ENCODE assay signal across 7 mouse cellular contexts in genomic region chr6:113531840-113532404, GRCm38 (mm10). TPM values are rescaled to one million over a fixed set of nuclear protein-coding genes. Genes with fewer than 3 reads are reported as not detected.
DNase-seq lines count a peak whose midpoint lies in the region; ATAC-seq and TF ChIP-seq lines count a peak whose summit lies in the region.

No protein-coding gene starts in this region.

- no peak for TF ChIP-seq CTCF in testis, adult 2 months (IDR thresholded peaks at IDR 0.05; ENCODE audit: control insufficient read depth, insufficient read depth, insufficient replicate concordance, low read depth, low read length)
- TF ChIP-seq CTCF in embryonic fibroblast, embryonic 13.5 days (IDR thresholded peaks at IDR 0.05; ENCODE audit: borderline replicate concordance, insufficient read depth, low read length): no peak

- H3K27ac ChIP-seq in testis, adult 2 months (ENCODE audit: control insufficient read depth, insufficient read depth, low read depth, low read length): peak overlapping the region; percentile 63; the same call in 1 of the 2 replicates
- no peak overlapping the region for H3K27ac ChIP-seq in embryonic fibroblast, embryonic 13.5 days (ENCODE audit: insufficient read depth, low read length)
- peak overlapping the region; percentile 80 for H3K27ac ChIP-seq in limb, embryonic 15.5 days
- H3K27ac ChIP-seq in stomach, embryonic 16.5 days (ENCODE audit: low read length): no peak overlapping the region

- ATAC-seq in limb, embryonic 15.5 days (ENCODE audit: insufficient number of reproducible peaks, low FRiP score, low TSS enrichment, low read depth): no peak
- no peak for ATAC-seq in stomach, embryonic 16.5 days (ENCODE audit: insufficient read depth, low FRiP score)
- no peak for ATAC-seq in CD4-positive, CD25-positive, alpha-beta regulatory T cell, adult 4 months

- no peaks in the 10 kb centered on the region; the same call in 1 of the 2 replicates for H3K4me1 ChIP-seq in testis, adult 2 months (ENCODE audit: control insufficient read depth, insufficient read depth, low read length)
- H3K4me1 ChIP-seq in embryonic fibroblast, embryonic 13.5 days (ENCODE audit: control insufficient read depth, insufficient read depth, low read length): peaks cover 2% of the 10 kb centered on the region; the same call in 1 of the 2 replicates
- peaks cover 11% of the 10 kb centered on the region for H3K4me1 ChIP-seq in limb, embryonic 15.5 days
- H3K4me1 ChIP-seq in stomach, embryonic 16.5 days (ENCODE audit: control insufficient read depth, insufficient read depth, low read length): peaks cover 18% of the 10 kb centered on the region

- H3K27me3 ChIP-seq in testis, adult 2 months (ENCODE audit: control insufficient read depth, insufficient read depth, low read length): no peaks in the 10 kb centered on the region
- H3K27me3 ChIP-seq in limb, embryonic 15.5 days: no peaks in the 10 kb centered on the region
- H3K27me3 ChIP-seq in stomach, embryonic 16.5 days (ENCODE audit: control insufficient read depth, insufficient read depth, low read length): no peaks in the 10 kb centered on the region

- H3K9ac ChIP-seq in limb, embryonic 15.5 days: peak overlapping the region; percentile 75
- H3K9ac ChIP-seq in stomach, embryonic 16.5 days (ENCODE audit: low read length): peak overlapping the region; percentile 86

- H3K36me3 ChIP-seq in testis, adult 2 months (ENCODE audit: control insufficient read depth, insufficient read depth, low read length): peaks cover 2% of the 10 kb centered on the region
- H3K36me3 ChIP-seq in limb, embryonic 15.5 days: no peaks in the 10 kb centered on the region
- no peaks in the 10 kb centered on the region; the same call in 1 of the 2 replicates for H3K36me3 ChIP-seq in stomach, embryonic 16.5 days (ENCODE audit: control insufficient read depth, insufficient read depth, low read length)

- no peak for TF ChIP-seq POLR2A in testis, adult 2 months (IDR thresholded peaks at IDR 0.05; ENCODE audit: control insufficient read depth, low read depth, low read length)
- TF ChIP-seq POLR2A in embryonic fibroblast, embryonic 13.5 days (IDR thresholded peaks at IDR 0.05; ENCODE audit: low read depth, low read length): no peak

- 7% methylated on average over 7 of the region's 7 CpGs for WGBS in limb, embryonic 15.5 days
- WGBS in stomach, embryonic 16.5 days: 6% methylated on average over 7 of the region's 7 CpGs

- H3K4me2 ChIP-seq in limb, embryonic 15.5 days: peak overlapping the region; percentile 48
- H3K4me2 ChIP-seq in stomach, embryonic 16.5 days (ENCODE audit: low read depth, low read length): peak overlapping the region; percentile 68

- no peak for DNase-seq in testis, postnatal 10 days (ENCODE audit: low spot score)
- DNase-seq in frontal cortex, postnatal 14 days (ENCODE audit: low spot score in 2 of 2): no peak

- H3K4me3 ChIP-seq in testis, adult 2 months (ENCODE audit: control insufficient read depth, low read depth, low read length): peak overlapping the region; percentile 91
- peak overlapping the region; percentile 96 for H3K4me3 ChIP-seq in embryonic fibroblast, embryonic 13.5 days (ENCODE audit: insufficient read depth, low read length)
- peak overlapping the region; percentile 92 for H3K4me3 ChIP-seq in limb, embryonic 15.5 days
- peak overlapping the region; percentile 82 for H3K4me3 ChIP-seq in stomach, embryonic 16.5 days (replicated peaks; ENCODE audit: low read length)

- H3K9me3 ChIP-seq in limb, embryonic 15.5 days: no peaks in the 10 kb centered on the region
- H3K9me3 ChIP-seq in stomach, embryonic 16.5 days (replicated peaks; ENCODE audit: control insufficient read depth, low read length): no peaks in the 10 kb centered on the region

RNA-seq across cellular contexts. Expression of gene Fancd2, which starts 0.4 kb away (rescaled TPM):
- polyA plus RNA-seq in testis, adult 2 months (2012; rRNA removed): 17.7 and 19.5 TPM in 2 replicates
- polyA plus RNA-seq in embryonic fibroblast, embryonic 13.5 days (2011; ENCODE audit: insufficient read length, low read depth, missing spikeins): 9.2 and 15.6 TPM in 2 replicates
- polyA plus RNA-seq in limb, embryonic 15.5 days (2015; fragmentation: Nextera tagmentation; extraction: Ambion mirVana): 5.9 and 6.6 TPM in 2 replicates
- 7.8 and 8.8 TPM in 2 replicates for polyA plus RNA-seq in stomach, embryonic 16.5 days (2015; fragmentation: Nextera tagmentation; extraction: Ambion mirVana)
- 1 to 10 TPM; 2.0 to 3.2 TPM for polyA plus RNA-seq in CD4-positive, CD25-positive, alpha-beta regulatory T cell, adult 4 months (2017; shearing (Covaris generic))

RNA-seq across cellular contexts. Expression of gene Emc3, which starts 0.5 kb away (rescaled TPM):
- polyA plus RNA-seq in testis, adult 2 months (2012; rRNA removed): 30.9 and 32.9 TPM in 2 replicates
- polyA plus RNA-seq in embryonic fibroblast, embryonic 13.5 days (2011; ENCODE audit: insufficient read length, low read depth, missing spikeins): 79.5 and 90.5 TPM in 2 replicates
- 106 and 110 TPM in 2 replicates for polyA plus RNA-seq in limb, embryonic 15.5 days (2015; fragmentation: Nextera tagmentation; extraction: Ambion mirVana)
- 97.6 and 99.6 TPM in 2 replicates for polyA plus RNA-seq in stomach, embryonic 16.5 days (2015; fragmentation: Nextera tagmentation; extraction: Ambion mirVana)
- polyA plus RNA-seq in CD4-positive, CD25-positive, alpha-beta regulatory T cell, adult 4 months (2017; shearing (Covaris generic)): 10 to 100 TPM; 56.2 to 68.2 TPM

RNA-seq across cellular contexts. Expression of gene Prrt3, which starts 30.2 kb away (rescaled TPM):
- 0.05 and 0.19 TPM in 2 replicates for polyA plus RNA-seq in testis, adult 2 months (2012; rRNA removed)
- not detected in 2 replicates for polyA plus RNA-seq in embryonic fibroblast, embryonic 13.5 days (2011; ENCODE audit: insufficient read length, low read depth, missing spikeins)
- polyA plus RNA-seq in limb, embryonic 15.5 days (2015; fragmentation: Nextera tagmentation; extraction: Ambion mirVana): 0.44 and 0.61 TPM in 2 replicates
- polyA plus RNA-seq in stomach, embryonic 16.5 days (2015; fragmentation: Nextera tagmentation; extraction: Ambion mirVana): 0.19 and 0.52 TPM in 2 replicates
- not detected for polyA plus RNA-seq in CD4-positive, CD25-positive, alpha-beta regulatory T cell, adult 4 months (2017; shearing (Covaris generic))

RNA-seq across cellular contexts. Expression of gene Creld1, which starts 48.8 kb away (rescaled TPM):
- polyA plus RNA-seq in testis, adult 2 months (2012; rRNA removed): 4.6 and 5.0 TPM in 2 replicates
- 27.5 and 34.4 TPM in 2 replicates for polyA plus RNA-seq in embryonic fibroblast, embryonic 13.5 days (2011; ENCODE audit: insufficient read length, low read depth, missing spikeins)
- 22.1 and 27.2 TPM in 2 replicates for polyA plus RNA-seq in limb, embryonic 15.5 days (2015; fragmentation: Nextera tagmentation; extraction: Ambion mirVana)
- polyA plus RNA-seq in stomach, embryonic 16.5 days (2015; fragmentation: Nextera tagmentation; extraction: Ambion mirVana): 22.9 and 23.9 TPM in 2 replicates
- 1 to 10 TPM; 7.3 to 8.4 TPM for polyA plus RNA-seq in CD4-positive, CD25-positive, alpha-beta regulatory T cell, adult 4 months (2017; shearing (Covaris generic))

Comparison
In these comparisons a context has a peak if more than half of its experiments do, and no peak if none do; other contexts are left out.
1. H3K27ac ChIP-seq: peak in testis, adult 2 months (single experiment) and limb, embryonic 15.5 days (single experiment); none in embryonic fibroblast, embryonic 13.5 days (single experiment) and stomach, embryonic 16.5 days (single experiment).
2. Peak in every context shown above with its lines, with median percentiles within 50 percentile points of each other: H3K4me3 ChIP-seq.